Mouse (Mus musculus) CH12.LX (cell line): Measurements from ENCODE around the gene Zfp444.

Experiments
- BHLHE40 ChIP-seq: IDR thresholded peaks from 2 replicates; pipeline ENCODE4 v1.6.1; 2011; ENCODE audit warnings: mild to moderate bottlenecking, low read depth, low read length, improper control_type of control experiment
- CHD2 ChIP-seq: IDR thresholded peaks from 2 replicates; pipeline ENCODE4 v1.6.1; 2011; ENCODE audit warnings: low read length, improper control_type of control experiment
- CTCF ChIP-seq, 2 experiments: IDR thresholded peaks in 1 of 2; conservative IDR thresholded peaks in 1 of 2; 2 replicates each; pipeline ENCODE4 v1.5.1; 2011 to 2012; ENCODE audit warnings: low read depth in 2 of 2, low read length in 2 of 2, improper control_type of control experiment in 1 of 2, inconsistent platforms in 1 of 2, mild to moderate bottlenecking in 1 of 2, moderate library complexity in 1 of 2
- EP300 ChIP-seq: IDR thresholded peaks from 2 replicates; pipeline ENCODE4 v1.6.1; 2011; ENCODE audit warnings: low read length, improper control_type of control experiment
- ETS1 ChIP-seq: conservative IDR thresholded peaks from 2 replicates; pipeline ENCODE4 v1.6.1; 2012; ENCODE audit warnings: low read depth, mild to moderate bottlenecking, inconsistent platforms, low read length, improper control_type of control experiment, moderate library complexity
- JUN ChIP-seq: IDR thresholded peaks from 2 replicates; pipeline ENCODE4 v1.6.1; 2011; ENCODE audit warnings: low read depth, mild to moderate bottlenecking, low read length, improper control_type of control experiment, moderate library complexity; ENCODE audit not compliant: insufficient read depth
- MAX ChIP-seq: IDR thresholded peaks from 2 replicates; pipeline ENCODE4 v1.6.1; 2011; ENCODE audit warnings: low read length, improper control_type of control experiment
- MAZ ChIP-seq: IDR thresholded peaks from 2 replicates; pipeline ENCODE4 v1.6.1; 2012; ENCODE audit warnings: low read depth, mild to moderate bottlenecking, inconsistent platforms, low read length, improper control_type of control experiment, moderate library complexity
- MEF2A ChIP-seq: IDR thresholded peaks from 2 replicates; pipeline ENCODE4 v1.6.1; 2014; ENCODE audit warnings: low read depth, mild to moderate bottlenecking, inconsistent platforms, low read length, improper control_type of control experiment, borderline replicate concordance
- POLR2A ChIP-seq: IDR thresholded peaks from 2 replicates; pipeline ENCODE4 v1.6.1; 2011; ENCODE audit warnings: low read depth, mild to moderate bottlenecking, improper control_type of control experiment, low read length
- UBTF ChIP-seq: IDR thresholded peaks from 2 replicates; pipeline ENCODE4 v1.6.1; 2012; ENCODE audit warnings: low read depth, mild to moderate bottlenecking, inconsistent platforms, low read length, improper control_type of control experiment, moderate library complexity
- USF1 ChIP-seq: IDR thresholded peaks from 2 replicates; pipeline ENCODE4 v1.6.1; 2014; ENCODE audit warnings: low read depth, mild to moderate bottlenecking, inconsistent platforms, low read length, improper control_type of control experiment

- TF ChIP-seq POLR2A = no peak
- TF ChIP-seq CTCF (conservative IDR thresholded peaks at IDR 0.05 in 1 of 2, IDR thresholded peaks at IDR 0.05 in 1 of 2; ENCODE audit: low read depth in 2 of 2, low read length in 2 of 2) = no peak
- no peak for TF ChIP-seq MAX
- no peak for TF ChIP-seq JUN
- TF ChIP-seq MAZ = no peak
- TF ChIP-seq USF1 = no peak
- no peak for TF ChIP-seq EP300
- no peak for TF ChIP-seq MEF2A
- TF ChIP-seq UBTF = no peak
- TF ChIP-seq CHD2 = no peak
- TF ChIP-seq ETS1 = no peak
- TF ChIP-seq BHLHE40 = no peak
Measured at GRCm38 (mm10) chr7:6183802-6184201, 11.8 kb downstream of the Zfp444 start.
